22 mouse cellular contexts compared by ENCODE assay signal in genomic region chr3:122133840-122134239, GRCm38 (mm10).
DNase-seq lines count a peak whose midpoint lies in the region; ATAC-seq lines count a peak whose summit lies in the region.
"Had no signal": no experiment of that assay in that cellular context is flagged by ENCODE, and none has a peak within 500 bp of the region (broad histone marks: within the 10 kb centered on the region; RNA-seq: fewer than 3 reads in every experiment).

No protein-coding gene starts in this region.

- DNase-seq in heart, embryonic 10.5 days (ENCODE audit: low spot score), result no peak
- no peak for DNase-seq in heart, postnatal 36 days
- DNase-seq in heart, adult 18-20 months, result no peak
- no peak for DNase-seq in intestine, embryonic 14.5 days (ENCODE audit: low spot score)
- no peak for DNase-seq in limb, embryonic 10.5 days (ENCODE audit: low spot score)
- no peak for DNase-seq in right cerebral cortex, postnatal 4 days
- DNase-seq: adrenal gland, postnatal 14 days; cerebellum, adult 11-12 months; cerebellum, adult 9-10 months; cerebellum, postnatal 25 days; gastrocnemius, postnatal 25 days; kidney, adult 8-10 months had no signal

- WGBS in heart, embryonic 10.5 days, result 25% methylated on average over 6 of the region's 6 CpGs
- WGBS in heart, embryonic 14.5 days, result 13% methylated on average over 6 of the region's 6 CpGs
- 32% methylated on average over 6 of the region's 6 CpGs for WGBS in intestine, embryonic 14.5 days
- WGBS in intestine, embryonic 15.5 days, result 44% methylated on average over 6 of the region's 6 CpGs
- 53% methylated on average over 6 of the region's 6 CpGs for WGBS in limb, embryonic 10.5 days

- peak overlapping the region; percentile 32 for H3K4me3 ChIP-seq in heart, embryonic 10.5 days
- no peak overlapping the region for H3K4me3 ChIP-seq in heart, embryonic 14.5 days (ENCODE audit: control insufficient read depth in 1 of 2, insufficient read depth in 1 of 2, low read depth in 1 of 2, low read length in 2 of 2)
- H3K4me3 ChIP-seq in intestine, embryonic 14.5 days (ENCODE audit: low read depth, low read length), result no peak overlapping the region
- no peak overlapping the region for H3K4me3 ChIP-seq in intestine, embryonic 15.5 days (replicated peaks)
- H3K4me3 ChIP-seq in limb, embryonic 10.5 days, result no peak overlapping the region
- H3K4me3 ChIP-seq: embryonic facial prominence, embryonic 13.5 days; forebrain, embryonic 12.5 days; hindbrain, embryonic 10.5 days had no signal

- peak; percentile 38; the same call in 1 of the 2 replicates for ATAC-seq in heart, embryonic 14.5 days (ENCODE audit: insufficient number of reproducible peaks, insufficient read depth, low FRiP score, low read depth)
- ATAC-seq in intestine, embryonic 14.5 days (replicated peaks; ENCODE audit: low FRiP score, low TSS enrichment, low read depth), result no peak
- no peak for ATAC-seq in intestine, embryonic 15.5 days
- ATAC-seq: activated CD4-positive, CD25-positive, alpha-beta regulatory T cell, adult 4 months; forebrain, embryonic 16.5 days; intestine, postnatal 0 days; Patski had no signal

- peak overlapping the region; percentile 83 for H3K27ac ChIP-seq in heart, embryonic 10.5 days
- H3K27ac ChIP-seq in heart, embryonic 14.5 days (replicated peaks in 1 of 2; ENCODE audit: control insufficient read depth in 1 of 2, insufficient read depth in 1 of 2, low read depth in 2 of 2, low read length in 2 of 2), result peak overlapping the region; percentile 89 to 92
- peak overlapping the region; percentile 6; the same call in 1 of the 2 replicates for H3K27ac ChIP-seq in intestine, embryonic 14.5 days (ENCODE audit: low read depth)
- no peak overlapping the region for H3K27ac ChIP-seq in intestine, embryonic 15.5 days
- 0 out of 2 replicates have a peak overlapping the region, but pooled peaks have one; percentile 14 for H3K27ac ChIP-seq in limb, embryonic 10.5 days
- H3K27ac ChIP-seq: embryonic facial prominence, embryonic 13.5 days; forebrain, embryonic 12.5 days; hindbrain, embryonic 10.5 days; hindbrain, embryonic 14.5 days had no signal

- H3K4me2 ChIP-seq in heart, embryonic 14.5 days (ENCODE audit: low read length), result peak overlapping the region; percentile 34
- no peak overlapping the region for H3K4me2 ChIP-seq in intestine, embryonic 14.5 days (ENCODE audit: low read length)
- H3K4me2 ChIP-seq in intestine, embryonic 15.5 days (replicated peaks), result no peak overlapping the region
- H3K4me2 ChIP-seq: embryonic facial prominence, embryonic 13.5 days; forebrain, embryonic 12.5 days; hindbrain, embryonic 14.5 days had no signal

- no peaks in the 10 kb centered on the region for H3K27me3 ChIP-seq in heart, embryonic 10.5 days (ENCODE audit: insufficient read depth, poor library complexity, severe bottlenecking)
- no peaks in the 10 kb centered on the region for H3K27me3 ChIP-seq in heart, embryonic 14.5 days (ENCODE audit: control insufficient read depth, insufficient read depth, low read length)
- no peaks in the 10 kb centered on the region for H3K27me3 ChIP-seq in intestine, embryonic 14.5 days (replicated peaks; ENCODE audit: control insufficient read depth, insufficient read depth, low read length)
- no peaks in the 10 kb centered on the region for H3K27me3 ChIP-seq in intestine, embryonic 15.5 days (replicated peaks)
- H3K27me3 ChIP-seq in limb, embryonic 10.5 days (ENCODE audit: low read depth, poor library complexity, severe bottlenecking), result no peaks in the 10 kb centered on the region
- H3K27me3 ChIP-seq: embryonic facial prominence, embryonic 13.5 days; Patski had no signal

- no peaks in the 10 kb centered on the region for H3K9me3 ChIP-seq in heart, embryonic 10.5 days
- H3K9me3 ChIP-seq in heart, embryonic 14.5 days (ENCODE audit: control insufficient read depth, low read length), result no peaks in the 10 kb centered on the region
- no peaks in the 10 kb centered on the region for H3K9me3 ChIP-seq in intestine, embryonic 14.5 days (ENCODE audit: control insufficient read depth, low read length)
- H3K9me3 ChIP-seq in intestine, embryonic 15.5 days, result no peaks in the 10 kb centered on the region
- no peaks in the 10 kb centered on the region for H3K9me3 ChIP-seq in limb, embryonic 10.5 days (replicated peaks)
- H3K9me3 ChIP-seq: embryonic facial prominence, embryonic 13.5 days; forebrain, embryonic 12.5 days; hindbrain, embryonic 10.5 days had no signal

- intact Hi-C loops in heart, postnatal 36 days (cut with DNase I), result no loop called here

- 0 out of 2 replicates have a peak overlapping the region, but pooled peaks have one; percentile 18 for H3K9ac ChIP-seq in heart, embryonic 14.5 days (ENCODE audit: low read length)
- H3K9ac ChIP-seq in intestine, embryonic 14.5 days (ENCODE audit: low read length), result no peak overlapping the region
- H3K9ac ChIP-seq in intestine, embryonic 15.5 days, result no peak overlapping the region
- H3K9ac ChIP-seq: embryonic facial prominence, embryonic 13.5 days; forebrain, embryonic 12.5 days; hindbrain, embryonic 14.5 days had no signal

- H3K4me1 ChIP-seq in heart, embryonic 10.5 days, result peaks cover 73% of the 10 kb centered on the region
- H3K4me1 ChIP-seq in heart, embryonic 14.5 days (ENCODE audit: control insufficient read depth in 2 of 2, insufficient read depth in 2 of 2, low read length in 2 of 2), result peaks cover 44 to 55% of the 10 kb centered on the region in 2 experiments
- H3K4me1 ChIP-seq in intestine, embryonic 14.5 days (replicated peaks; ENCODE audit: control insufficient read depth, insufficient read depth, low read length), result peaks cover 9% of the 10 kb centered on the region; the same call in 1 of the 2 replicates
- no peaks in the 10 kb centered on the region for H3K4me1 ChIP-seq in intestine, embryonic 15.5 days (replicated peaks)
- peaks cover 16% of the 10 kb centered on the region; the same call in 1 of the 2 replicates for H3K4me1 ChIP-seq in limb, embryonic 10.5 days

- H3K36me3 ChIP-seq in heart, embryonic 10.5 days, result no peaks in the 10 kb centered on the region
- no peaks in the 10 kb centered on the region for H3K36me3 ChIP-seq in heart, embryonic 14.5 days (ENCODE audit: control insufficient read depth, insufficient read depth, low read length)
- no peaks in the 10 kb centered on the region for H3K36me3 ChIP-seq in intestine, embryonic 14.5 days (ENCODE audit: control insufficient read depth, insufficient read depth, low read length)
- H3K36me3 ChIP-seq in intestine, embryonic 15.5 days, result no peaks in the 10 kb centered on the region
- no peaks in the 10 kb centered on the region for H3K36me3 ChIP-seq in limb, embryonic 10.5 days
- H3K36me3 ChIP-seq: embryonic facial prominence, embryonic 13.5 days; forebrain, embryonic 12.5 days; hindbrain, embryonic 10.5 days had no signal
